Mouse (Mus musculus) hindbrain, postnatal 0 days (tissue): Measurements from ENCODE around the gene Glt6d1. TPM values are rescaled to one million over a fixed set of nuclear protein-coding genes. Genes with fewer than 3 reads are reported as not detected.

Experiments
- ATAC-seq: fragments of 200-750 bp; cut with Nextera tagmentation; 2 replicates; pipeline ENCODE4 v1.8.0; 2017; ENCODE audit warnings: mild to moderate bottlenecking, moderate TSS enrichment, moderate library complexity
- DNase-seq: peaks from one replicate; pipeline ENCODE4 v3.0.0-alpha.2; 2015; ENCODE audit warnings: low spot score
- H3K27ac ChIP-seq: fragments of 300-500 bp; sonication (generic); 2 replicates; pipeline ENCODE4 v1.5.1; 2014; ENCODE audit warnings: mild to moderate bottlenecking
- H3K27me3 ChIP-seq: fragments of 300-500 bp; sonication (generic); 2 replicates; pipeline ENCODE4 v1.6.1; 2014; ENCODE audit warnings: low read length, mixed read lengths; ENCODE audit not compliant: insufficient read depth
- H3K36me3 ChIP-seq: fragments of 300-500 bp; sonication (generic); 2 replicates; pipeline ENCODE4 v1.6.1; 2014; ENCODE audit warnings: low read length, mixed read lengths; ENCODE audit not compliant: insufficient read depth
- H3K4me1 ChIP-seq: fragments of 300-500 bp; sonication (generic); 2 replicates; pipeline ENCODE4 v1.6.1; 2014; ENCODE audit warnings: antibody characterized with exemption, low read length, mixed read lengths; ENCODE audit not compliant: insufficient read depth
- H3K4me2 ChIP-seq: fragments of 300-500 bp; sonication (generic); 2 replicates; pipeline ENCODE4 v1.6.1; 2014; ENCODE audit warnings: low read depth, mild to moderate bottlenecking, low read length, moderate library complexity, mixed read lengths
- H3K4me3 ChIP-seq: fragments of 300-500 bp; sonication (generic); 2 replicates; pipeline ENCODE4 v1.5.1; 2014; ENCODE audit warnings: low read length
- H3K9ac ChIP-seq: fragments of 300-500 bp; sonication (generic); replicated peaks from 2 replicates; pipeline ENCODE4 v1.6.1; 2014; ENCODE audit warnings: mild to moderate bottlenecking, low read length, moderate library complexity, mixed read lengths
- H3K9me3 ChIP-seq: fragments of 300-500 bp; sonication (generic); 2 replicates; pipeline ENCODE4 v1.6.1; 2016; ENCODE audit warnings: low read length, mixed read lengths
- CTCF ChIP-seq: IDR thresholded peaks from 2 replicates; pipeline ENCODE4 v1.5.1; 2016; ENCODE audit warnings: antibody characterized with exemption, control low read depth, low read depth
- WGBS: fragments of 180-500 bp; shearing (Covaris S2); extraction: QIAGEN DNeasy Blood & Tissue Kit; methylation state at CpG from one replicate; pipeline ENCODE4 v1.1.7; 2014; 5-methylcytosine and 5-hydroxymethylcytosine counted together
- polyA plus RNA-seq: library from polyadenylated mRNA; unstranded; fragments of >200 nt; fragmentation: Nextera tagmentation; extraction: Ambion mirVana; gene quantifications from 2 replicates; pipeline ENCODE4 v1.2.1, GENCODE M21; 2015
- total RNA-seq: library from RNA; depleted of rRNA; stranded (reverse); fragments of >200 nt; gene quantifications from 2 replicates; pipeline ENCODE4 v1.2.3, GENCODE M21; 2014

Gene Glt6d1
- total and polyA plus RNA-seq, 2 experiments from 2014 or later, result not detected

- WGBS, result 59% methylated on average over 4 of the region's 4 CpGs
- no peaks in the 10 kb centered on the region for H3K36me3 ChIP-seq
- DNase-seq (no peak), ATAC-seq (no peak)
- H3K27ac ChIP-seq, result no peak overlapping the region
- H3K9ac ChIP-seq, result no peak overlapping the region
- H3K4me2 ChIP-seq, result no peak overlapping the region
- no peaks in the 10 kb centered on the region for H3K27me3 ChIP-seq
- H3K4me1 ChIP-seq, result no peaks in the 10 kb centered on the region
- no peak for TF ChIP-seq CTCF
- H3K9me3 ChIP-seq, result no peaks in the 10 kb centered on the region
- no peak overlapping the region for H3K4me3 ChIP-seq
Observed at GRCm38 (mm10) chr2:25780921-25781320, 34.7 kb downstream of the Glt6d1 start.

- Histone ChIP-seq H3K9me3 (no peaks in the 10 kb centered on the region), H3K9ac (no peak overlapping the region), H3K4me1 (no peaks in the 10 kb centered on the region), H3K4me3 (no peak overlapping the region), H3K36me3 (no peaks in the 10 kb centered on the region), H3K27me3 (no peaks in the 10 kb centered on the region), H3K27ac (no peak overlapping the region), H3K4me2 (no peak overlapping the region)
- ATAC-seq (no peak), DNase-seq (no peak)
- 91% methylated on average over 9 of the region's 9 CpGs for WGBS
- no peak for TF ChIP-seq CTCF
Observed at GRCm38 (mm10) chr2:25779076-25779475, 36.6 kb downstream of the Glt6d1 start.

GRCm38 (mm10) chr2:25776717-25777116 is 38.9 kb downstream of the Glt6d1 start, which contains the start of gene Lcn11:
Gene Lcn11 (plus strand): TSS chr2:25777017.
- 96% methylated on average over 1 of the region's 1 CpGs for WGBS
- H3K36me3 ChIP-seq, result no peaks in the 10 kb centered on the region
- no peaks in the 10 kb centered on the region for H3K27me3 ChIP-seq
- no peak within 1 kb of the TSS for H3K9ac ChIP-seq
- H3K4me3 ChIP-seq, result no peak within 1 kb of the TSS
- H3K4me1 ChIP-seq, result no peaks in the 10 kb centered on the region
- no peak for DNase-seq
- no peak for ATAC-seq
- no peaks in the 10 kb centered on the region for H3K9me3 ChIP-seq
- no peak within 1 kb of the TSS for H3K27ac ChIP-seq
- no peak within 1 kb of the TSS for H3K4me2 ChIP-seq
- TF ChIP-seq CTCF, result no peak

- Histone ChIP-seq H3K27me3 (no peaks in the 10 kb centered on the region), H3K4me1 (no peaks in the 10 kb centered on the region), H3K4me2 (no peak overlapping the region), H3K9ac (no peak overlapping the region), H3K36me3 (no peaks in the 10 kb centered on the region), H3K27ac (no peak overlapping the region), H3K4me3 (no peak overlapping the region), H3K9me3 (no peaks in the 10 kb centered on the region)
- no peak for ATAC-seq
- 63% methylated on average over 3 of the region's 3 CpGs for WGBS
- TF ChIP-seq CTCF, result no peak
- no peak for DNase-seq
Observed at GRCm38 (mm10) chr2:25775991-25776390, 39.7 kb downstream of the Glt6d1 start.

- Histone ChIP-seq H3K4me1 (no peaks in the 10 kb centered on the region), H3K27me3 (no peaks in the 10 kb centered on the region), H3K36me3 (no peaks in the 10 kb centered on the region), H3K9me3 (no peaks in the 10 kb centered on the region), H3K4me3 (no peak overlapping the region), H3K9ac (no peak overlapping the region), H3K27ac (no peak overlapping the region), H3K4me2 (no peak overlapping the region)
- TF ChIP-seq CTCF, result no peak
- no peak for DNase-seq
- 73% methylated on average over 2 of the region's 2 CpGs for WGBS
- ATAC-seq, result no peak
Observed at GRCm38 (mm10) chr2:25774640-25775039, 41.0 kb downstream of the Glt6d1 start.

- H3K9me3 ChIP-seq, result no peaks in the 10 kb centered on the region
- H3K4me3 ChIP-seq, result no peak overlapping the region
- H3K4me2 ChIP-seq, result no peak overlapping the region
- no peak for DNase-seq
- H3K27ac ChIP-seq, result no peak overlapping the region
- no peak for TF ChIP-seq CTCF
- H3K9ac ChIP-seq, result no peak overlapping the region
- 80% methylated on average over 2 of the region's 2 CpGs for WGBS
- H3K4me1 ChIP-seq, result no peaks in the 10 kb centered on the region
- no peaks in the 10 kb centered on the region for H3K36me3 ChIP-seq
- no peaks in the 10 kb centered on the region for H3K27me3 ChIP-seq
- no peak for ATAC-seq
Observed at GRCm38 (mm10) chr2:25773507-25773906, 42.1 kb downstream of the Glt6d1 start.

- no peaks in the 10 kb centered on the region for H3K27me3 ChIP-seq
- H3K36me3 ChIP-seq, result no peaks in the 10 kb centered on the region
- DNase-seq, result no peak
- H3K4me2 ChIP-seq, result no peak overlapping the region
- H3K9ac ChIP-seq, result no peak overlapping the region
- H3K9me3 ChIP-seq, result no peaks in the 10 kb centered on the region
- H3K27ac ChIP-seq, result no peak overlapping the region
- no peak for ATAC-seq
- no peak for TF ChIP-seq CTCF
- no peak overlapping the region for H3K4me3 ChIP-seq
- H3K4me1 ChIP-seq, result no peaks in the 10 kb centered on the region
- 89% methylated on average over 4 of the region's 4 CpGs for WGBS
Observed at GRCm38 (mm10) chr2:25767764-25768163, 47.9 kb downstream of the Glt6d1 start.
